Mouse (Mus musculus): ENCODE measurements around the gene Taf9. TPM values are rescaled to one million over a fixed set of nuclear protein-coding genes. Genes with fewer than 3 reads are reported as not detected.

Gene Taf9
- total and polyA plus RNA-seq, 3 experiments, result 4.4 to 14.3 (median 9.7) TPM

- TF ChIP-seq UBTF (IDR thresholded peaks at IDR 0.05; ENCODE audit: low read depth, low read length) (no peak), USF1 (IDR thresholded peaks at IDR 0.05; ENCODE audit: low read depth, low read length) (no peak), SMC3 (IDR thresholded peaks at IDR 0.05; ENCODE audit: low read depth, low read length) (no peak), RAD21 (IDR thresholded peaks at IDR 0.05; ENCODE audit: low read depth, low read length) (no peak), IRF4 (IDR thresholded peaks at IDR 0.05; ENCODE audit: low read depth, low read length) (no peak), NELFE (IDR thresholded peaks at IDR 0.05; ENCODE audit: low read depth, low read length) (no peak), HCFC1 (IDR thresholded peaks at IDR 0.05; ENCODE audit: low read depth, low read length) (no peak), EP300 (IDR thresholded peaks at IDR 0.05; ENCODE audit: low read length) (no peak), RCOR1 (conservative IDR thresholded peaks at IDR 0.05; ENCODE audit: low read depth, low read length) (no peak), CHD2 (IDR thresholded peaks at IDR 0.05; ENCODE audit: low read length) (no peak), MXI1 (IDR thresholded peaks at IDR 0.05; ENCODE audit: low read depth, low read length) (no peak), MEF2A (IDR thresholded peaks at IDR 0.05; ENCODE audit: borderline replicate concordance, low read depth, low read length) (no peak), PAX5 (IDR thresholded peaks at IDR 0.05; ENCODE audit: low read length) (no peak), KAT2A (IDR thresholded peaks at IDR 0.05; ENCODE audit: insufficient replicate concordance, low read length) (no peak), ETS1 (conservative IDR thresholded peaks at IDR 0.05; ENCODE audit: low read depth, low read length) (no peak), ZNF384 (IDR thresholded peaks at IDR 0.05; ENCODE audit: low read depth, low read length) (no peak), POLR2AphosphoS2 (IDR thresholded peaks at IDR 0.05; ENCODE audit: low read depth, low read length) (no peak), ZMIZ1 (IDR thresholded peaks at IDR 0.05; ENCODE audit: low read depth, low read length) (no peak)
- no peaks in the 10 kb centered on the region for H3K36me3 ChIP-seq (replicated peaks in 1 of 2; ENCODE audit: control insufficient read depth in 1 of 2, insufficient read depth in 1 of 2, low read length in 1 of 2)
- H3K27me3 ChIP-seq (replicated peaks), result no peaks in the 10 kb centered on the region
- H3K9ac ChIP-seq (ENCODE audit: insufficient read depth, low read depth), result no peak overlapping the region
- DNase-seq (ENCODE audit: extremely low read depth), result no peak
- H3K4me2 ChIP-seq (ENCODE audit: insufficient read depth, low read depth, poor library complexity, severe bottlenecking), result no peak overlapping the region
- no peak overlapping the region for H3K27ac ChIP-seq (ENCODE audit: insufficient read depth, low read depth)
- dilution Hi-C loops (cut with MboI; ENCODE audit: extremely low pct_ligation_motif_present, extremely low pct_unique_long_range_greater_than_20kb, low sequenced_read_pairs) (no loop called here), in situ Hi-C loops (cut with MboI; ENCODE audit: low pct_ligation_motif_present, low pct_unique_long_range_greater_than_20kb, low sequenced_read_pairs) (no loop called here)
- H3K9me3 ChIP-seq (replicated peaks; ENCODE audit: low read length), result peaks cover 5% of the 10 kb centered on the region
- H3K4me1 ChIP-seq (ENCODE audit: control insufficient read depth in 1 of 2, insufficient read depth in 2 of 2), result no peaks in the 10 kb centered on the region
- no peak overlapping the region for H3K4me3 ChIP-seq (replicated peaks in 1 of 3; ENCODE audit: low read depth in 2 of 3, low read length in 2 of 3, poor library complexity in 1 of 3)
- H3K79me2 ChIP-seq (replicated peaks; ENCODE audit: control insufficient read depth, extremely low read depth, insufficient read depth, poor library complexity, severe bottlenecking), result no peaks in the 10 kb centered on the region
Measured at GRCm38 (mm10) chr13:100605845-100606244, 45.5 kb upstream of the Taf9 start.

GRCm38 (mm10) chr13:100607756-100608155 is 43.6 kb upstream of the Taf9 start:
- TF ChIP-seq CTCF (conservative IDR thresholded peaks at IDR 0.05 in 1 of 2, IDR thresholded peaks at IDR 0.05 in 1 of 2; ENCODE audit: low read depth in 2 of 2, low read length in 2 of 2), result peak in 1 of 2 experiments; percentile 9; a peak in 1 of 4 replicates
- no peak for TF ChIP-seq USF1 (IDR thresholded peaks at IDR 0.05; ENCODE audit: low read depth, low read length)
- TF ChIP-seq UBTF (IDR thresholded peaks at IDR 0.05; ENCODE audit: low read depth, low read length), result no peak
- peaks cover 5% of the 10 kb centered on the region for H3K9me3 ChIP-seq (replicated peaks; ENCODE audit: low read length)
- H3K9ac ChIP-seq (ENCODE audit: insufficient read depth, low read depth), result no peak overlapping the region
- H3K27ac ChIP-seq (ENCODE audit: insufficient read depth, low read depth), result no peak overlapping the region
- no peaks in the 10 kb centered on the region for H3K4me1 ChIP-seq (ENCODE audit: control insufficient read depth in 1 of 2, insufficient read depth in 2 of 2)
- in situ Hi-C loops (cut with MboI; ENCODE audit: low pct_ligation_motif_present, low pct_unique_long_range_greater_than_20kb, low sequenced_read_pairs) (no loop called here), dilution Hi-C loops (cut with MboI; ENCODE audit: extremely low pct_ligation_motif_present, extremely low pct_unique_long_range_greater_than_20kb, low sequenced_read_pairs) (no loop called here)
- no peaks in the 10 kb centered on the region for H3K27me3 ChIP-seq (replicated peaks)
- peak; percentile 8 for DNase-seq (ENCODE audit: extremely low read depth)
- no peak overlapping the region for H3K4me3 ChIP-seq (replicated peaks in 1 of 3; ENCODE audit: low read depth in 2 of 3, low read length in 2 of 3, poor library complexity in 1 of 3)
- peaks cover 7 to 9% of the 10 kb centered on the region in 2 experiments for H3K36me3 ChIP-seq (replicated peaks in 1 of 2; ENCODE audit: control insufficient read depth in 1 of 2, insufficient read depth in 1 of 2, low read length in 1 of 2)
- no peaks in the 10 kb centered on the region for H3K79me2 ChIP-seq (replicated peaks; ENCODE audit: control insufficient read depth, extremely low read depth, insufficient read depth, poor library complexity, severe bottlenecking)
- no peak overlapping the region for H3K4me2 ChIP-seq (ENCODE audit: insufficient read depth, low read depth, poor library complexity, severe bottlenecking)
